Mouse (Mus musculus): ENCODE measurements around the gene Ggt5. TPM values are rescaled to one million over a fixed set of nuclear protein-coding genes. Genes with fewer than 3 reads are reported as not detected.
A peak's percentile ranks its signal among the peaks of the same experiment; 100 is the strongest.

Ggt5 gene
- total RNA-seq, 2 experiments from 2014 or later, result 8.4 to 9.3 TPM

DNA sequence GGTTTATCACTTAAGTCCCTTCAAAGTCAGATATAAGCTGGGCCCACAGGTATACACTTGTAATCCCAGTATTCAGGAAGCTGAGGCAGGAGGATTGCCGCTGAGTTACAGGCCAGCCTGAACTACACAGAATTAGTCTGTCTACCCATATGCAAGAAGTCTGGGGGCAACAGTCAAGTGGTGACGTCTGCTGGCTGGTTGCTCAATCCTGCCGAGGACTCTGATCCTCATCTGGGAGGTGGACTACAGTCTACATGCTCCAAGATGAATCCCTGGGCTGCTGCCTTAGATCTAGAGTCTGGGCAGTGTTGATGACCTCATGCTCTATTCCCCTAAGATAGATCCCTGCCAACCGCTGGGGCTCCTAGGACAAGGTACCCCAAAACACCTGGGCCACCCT is 64.9 kb downstream of the Ggt5 start:
- DNase-seq, result no peak

DNA sequence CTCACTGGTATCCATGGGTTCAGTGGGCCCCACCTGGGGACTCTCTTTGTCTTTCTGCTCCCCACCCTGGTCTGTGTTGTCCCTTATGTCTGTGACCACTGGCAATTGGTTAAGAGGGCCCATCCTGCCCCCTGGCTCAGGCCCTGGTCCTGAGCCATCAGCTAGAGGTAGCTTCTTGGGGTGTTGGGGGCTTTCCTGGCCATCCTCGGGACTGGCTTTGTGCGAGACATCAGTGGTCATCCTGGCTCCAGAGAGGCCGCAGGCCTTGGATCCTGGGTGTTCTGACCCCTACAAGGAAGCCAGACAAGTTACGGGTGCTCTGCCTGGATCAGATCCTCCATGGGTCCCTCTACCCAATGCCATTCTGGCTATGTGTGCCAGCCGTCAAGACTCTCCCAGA is 68.0 kb downstream of the Ggt5 start:
- DNase-seq, result no peak

DNA sequence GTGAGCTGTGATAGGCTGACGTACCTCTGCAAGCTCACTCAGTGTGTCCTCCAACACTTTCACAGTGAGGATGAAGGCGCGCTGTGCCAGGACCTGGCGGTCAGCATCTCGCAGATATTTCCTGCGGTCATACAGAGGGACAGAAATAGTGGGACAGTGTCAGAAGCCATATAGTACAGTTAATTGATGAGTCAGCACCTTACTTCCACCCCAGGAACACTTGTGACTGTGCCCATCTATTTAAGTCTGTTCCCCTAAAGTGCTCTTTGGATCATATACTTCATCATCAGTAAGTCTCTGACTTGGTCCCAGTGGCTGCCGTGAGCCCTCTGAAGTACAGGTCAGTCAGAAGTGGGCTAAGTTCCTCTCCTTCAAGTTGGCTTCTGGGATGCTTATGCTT is 68.6 kb downstream of the Ggt5 start:
- DNase-seq, result no peak

- DNase-seq, result peak; percentile 49
Observed at GRCm38 (mm10) chr10:75661381-75661780, 72.2 kb downstream of the Ggt5 start.

GRCm38 (mm10) chr10:75661876-75662275 is 72.7 kb downstream of the Ggt5 start:
- no peak for DNase-seq

GRCm38 (mm10) chr10:75662575-75662974 is 73.4 kb downstream of the Ggt5 start:
- no peak for DNase-seq

- DNase-seq, result no peak
Observed at GRCm38 (mm10) chr10:75664673-75665270, 75.6 kb downstream of the Ggt5 start.

DNA sequence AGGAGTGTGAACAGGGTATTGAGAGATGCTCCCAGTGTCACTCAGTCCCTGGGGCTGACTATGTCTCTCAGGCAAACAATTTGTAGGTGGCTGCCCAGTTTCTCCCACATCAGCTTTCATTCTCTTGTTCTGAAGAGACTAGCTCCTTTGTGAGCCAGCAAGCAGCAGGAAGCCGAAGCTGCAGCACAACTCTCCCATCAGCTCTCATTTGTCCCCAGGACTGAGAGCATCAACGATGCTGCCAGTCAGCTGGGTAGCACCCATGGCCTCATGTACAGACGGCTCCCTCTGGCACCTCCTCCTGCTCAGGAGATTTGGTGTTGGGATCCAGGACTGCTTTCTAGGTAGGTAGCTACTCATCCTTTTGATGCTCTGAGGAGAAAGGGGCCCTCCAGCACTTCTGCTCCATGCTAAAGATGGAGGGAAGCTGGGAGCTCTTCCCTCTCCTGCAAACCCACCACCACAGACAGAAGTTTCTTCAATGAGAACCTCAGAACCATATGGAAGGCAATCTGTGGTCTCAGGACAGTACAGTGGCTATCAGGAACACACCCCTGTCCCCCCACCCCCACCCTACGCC is 77.4 kb downstream of the Ggt5 start:
- no peak for DNase-seq

Other genes starting within 250 kb of the Ggt5 start
- gene Upb1, start 188.2 kb upstream of the Ggt5 start, total RNA-seq (2021), result under 1 TPM; 0.54 to 0.60 TPM
- 100 to 1,000 TPM in 1 of 2 experiments, 10 to 100 TPM in 1; 94.4 to 103 TPM for gene Snrpd3, start 71.8 kb upstream of the Ggt5 start, total RNA-seq (2021)
- 10 to 100 TPM; 36.4 to 42.8 TPM for gene Gucd1, start 71.4 kb upstream of the Ggt5 start, total RNA-seq (2021)
- 1 to 10 TPM; 1.5 TPM for gene Lrrc75b, start 29.0 kb upstream of the Ggt5 start, total RNA-seq (2021)
- gene Ggt1, start 27.7 kb upstream of the Ggt5 start, total RNA-seq (2021), result under 1 TPM in 1 of 2 experiments, not detected in 1; 0.38 TPM
- gene Susd2, start 54.7 kb downstream of the Ggt5 start, total RNA-seq (2021), result 1 to 10 TPM; 4.7 to 4.9 TPM
- 10 to 100 TPM; 35.8 to 37.1 TPM for gene Cabin1, start 175.0 kb downstream of the Ggt5 start, total RNA-seq (2021)
- gene Ddt, start 184.1 kb downstream of the Ggt5 start, total RNA-seq (2021), result 10 to 100 TPM; 33.2 to 36.8 TPM
- not detected for gene Gm20441, start 191.6 kb downstream of the Ggt5 start, total RNA-seq (2021)
- 1 to 10 TPM; 1.2 to 1.3 TPM for gene Gstt3, start 192.1 kb downstream of the Ggt5 start, total RNA-seq (2021)
- gene Gstt1, start 209.2 kb downstream of the Ggt5 start, total RNA-seq (2021), result 1 to 10 TPM; 3.5 to 4.4 TPM
- not detected for gene Gstt4, start 233.2 kb downstream of the Ggt5 start, total RNA-seq (2021)
- gene Gstt2, start 248.1 kb downstream of the Ggt5 start, total RNA-seq (2021), result 1 to 10 TPM; 8.7 to 9.6 TPM

All from heart, postnatal 4 days (tissue).